Mouse (Mus musculus): Measurements from ENCODE around the gene Gm28048. TPM values are rescaled to one million over a fixed set of nuclear protein-coding genes. Genes with fewer than 3 reads are reported as not detected.

The Gm28048 gene
- polyA plus RNA-seq, 1 experiment from 2014 or later = 14.6 TPM

DNA sequence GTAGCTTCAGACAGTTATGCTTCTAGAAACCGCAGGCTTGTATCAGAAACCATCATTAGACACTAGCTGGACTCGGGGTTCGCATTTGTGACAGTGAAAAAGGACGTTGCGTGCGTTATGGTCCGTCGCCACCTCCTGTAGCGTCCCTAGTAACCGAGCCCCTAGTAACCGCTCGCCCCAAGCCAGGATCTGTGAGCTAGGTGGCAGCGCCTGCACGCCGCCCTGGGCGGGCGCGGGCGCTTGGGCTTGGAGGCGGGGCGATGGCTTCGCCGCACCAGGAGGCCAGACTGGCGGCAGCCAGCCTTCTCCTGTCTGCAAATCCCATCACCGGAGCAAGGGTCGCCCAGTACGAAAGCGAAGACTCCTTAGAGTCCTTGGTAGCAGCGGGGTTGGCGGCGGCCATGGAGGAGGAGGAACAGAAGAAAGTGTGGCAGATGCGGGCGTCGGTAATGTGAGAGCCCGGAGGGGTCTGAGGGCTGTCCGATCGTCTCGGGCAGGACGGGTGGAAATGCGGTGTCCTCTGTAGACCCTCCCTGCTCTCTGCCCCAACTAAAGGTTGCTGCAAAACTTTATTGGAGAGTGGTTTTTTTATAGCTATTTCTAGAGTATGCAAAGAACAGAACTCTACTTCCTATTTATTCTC is 26.4 kb upstream of the Gm28048 start:
- H3K4me1 ChIP-seq = no peaks in the 10 kb centered on the region
- no peaks in the 10 kb centered on the region for H3K9me3 ChIP-seq
- H3K27me3 ChIP-seq = no peaks in the 10 kb centered on the region
- peak overlapping the region; percentile 64 for H3K4me3 ChIP-seq
- peak overlapping the region; percentile 89 for H3K27ac ChIP-seq
- H3K36me3 ChIP-seq = peaks cover 22% of the 10 kb centered on the region
- H3K4me2 ChIP-seq = peak overlapping the region; percentile 89
- peak; percentile 97 for ATAC-seq (ENCODE audit: borderline replicate concordance, extremely low read depth, low FRiP score, low TSS enrichment)
- WGBS = under 1% methylated on average over 40 of the region's 40 CpGs
- peak overlapping the region; percentile 71 for H3K9ac ChIP-seq

DNA sequence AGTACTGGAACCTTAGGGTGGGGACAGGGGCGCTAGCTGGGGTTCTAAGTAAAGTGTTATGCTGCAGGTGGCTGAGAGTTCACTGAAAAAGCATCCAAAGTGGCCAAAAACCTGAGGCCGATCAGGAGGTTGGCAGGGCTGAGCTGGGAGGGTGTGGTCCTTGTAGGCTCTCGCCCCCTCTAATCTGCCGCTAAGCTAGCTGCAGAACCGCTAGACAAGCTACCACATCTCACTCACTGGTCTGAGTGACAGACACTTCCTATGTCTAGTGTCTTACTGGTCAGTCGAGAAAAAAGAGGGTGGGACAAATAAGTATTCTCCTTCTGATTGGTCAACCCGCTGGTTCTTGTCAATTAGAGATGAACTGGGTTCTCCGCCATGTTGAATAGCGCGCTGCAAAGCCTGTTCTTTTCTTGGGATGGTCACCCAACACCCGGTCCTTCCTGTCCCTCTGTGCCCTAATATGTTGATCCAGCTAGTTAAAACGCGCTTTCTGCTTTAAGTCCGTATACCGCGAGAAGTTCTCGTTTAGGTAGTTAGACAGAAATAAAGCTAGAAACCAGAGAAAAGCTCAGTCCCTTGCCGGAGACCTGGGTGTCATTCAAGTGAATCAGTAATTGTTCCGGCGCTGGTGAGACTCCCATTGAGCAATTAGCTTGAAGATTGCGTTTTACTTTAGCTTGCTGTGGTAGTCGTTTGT is 25.7 kb upstream of the Gm28048 start, which contains the start of gene Fam161a:
Fam161a (plus strand) TSS at position 51 of the 700 bp plus-strand sequence.
- peak within 1 kb of the TSS; percentile 89 for H3K27ac ChIP-seq
- H3K4me1 ChIP-seq = no peaks in the 10 kb centered on the region
- H3K9ac ChIP-seq = peak within 1 kb of the TSS; percentile 71
- H3K36me3 ChIP-seq = peaks cover 24% of the 10 kb centered on the region
- H3K9me3 ChIP-seq = no peaks in the 10 kb centered on the region
- ATAC-seq (ENCODE audit: borderline replicate concordance, extremely low read depth, low FRiP score, low TSS enrichment) = peak; percentile 94
- no peaks in the 10 kb centered on the region for H3K27me3 ChIP-seq
- H3K4me3 ChIP-seq = peak within 1 kb of the TSS; percentile 64
- peak within 1 kb of the TSS; percentile 89 for H3K4me2 ChIP-seq
- WGBS = under 1% methylated on average over 22 of the region's 22 CpGs

- ATAC-seq (ENCODE audit: borderline replicate concordance, extremely low read depth, low FRiP score, low TSS enrichment) = 0 out of 2 replicates have a peak, but pooled peaks have one; percentile 8
- H3K4me3 ChIP-seq = peak overlapping the region; percentile 64
- no peak overlapping the region for H3K27ac ChIP-seq
- WGBS = 6% methylated on average over 6 of the region's 6 CpGs
- peak overlapping the region; percentile 89 for H3K4me2 ChIP-seq
- no peaks in the 10 kb centered on the region for H3K9me3 ChIP-seq
- H3K27me3 ChIP-seq = no peaks in the 10 kb centered on the region
- peak overlapping the region; percentile 71; the same call in 1 of the 2 replicates for H3K9ac ChIP-seq
- H3K4me1 ChIP-seq = no peaks in the 10 kb centered on the region
- H3K36me3 ChIP-seq = peaks cover 29% of the 10 kb centered on the region
These were observed 25.2 kb upstream of the Gm28048 start for GRCm38 (mm10) chr11:23007166-23007480.

DNA sequence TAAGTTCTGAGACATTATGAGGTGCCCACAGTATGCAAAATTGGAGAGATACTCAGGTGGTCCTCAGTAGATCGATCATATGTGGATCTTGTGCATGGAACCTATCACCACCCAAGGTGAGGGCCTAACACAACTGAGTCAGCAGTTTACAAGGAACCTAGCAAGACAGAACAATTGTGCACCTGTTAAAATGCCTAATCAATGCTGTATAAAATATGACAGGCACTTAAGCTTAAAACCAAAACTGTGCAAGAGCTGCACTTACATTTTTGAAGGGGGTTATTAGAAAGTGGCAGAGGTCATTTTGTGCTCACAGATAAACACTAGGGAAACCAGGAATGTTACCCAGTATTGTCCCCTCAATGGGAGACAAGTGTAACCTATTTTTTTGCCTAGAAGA is 23.4 kb upstream of the Gm28048 start:
- no peak for ATAC-seq (ENCODE audit: borderline replicate concordance, extremely low read depth, low FRiP score, low TSS enrichment)
- Histone ChIP-seq H3K9me3 (no peaks in the 10 kb centered on the region), H3K4me1 (no peaks in the 10 kb centered on the region), H3K4me3 (no peak overlapping the region), H3K9ac (no peak overlapping the region), H3K27me3 (no peaks in the 10 kb centered on the region), H3K36me3 (peaks cover 44% of the 10 kb centered on the region), H3K27ac (no peak overlapping the region), H3K4me2 (no peak overlapping the region)
- WGBS = 86% methylated on average over 1 of the region's 1 CpGs

DNA sequence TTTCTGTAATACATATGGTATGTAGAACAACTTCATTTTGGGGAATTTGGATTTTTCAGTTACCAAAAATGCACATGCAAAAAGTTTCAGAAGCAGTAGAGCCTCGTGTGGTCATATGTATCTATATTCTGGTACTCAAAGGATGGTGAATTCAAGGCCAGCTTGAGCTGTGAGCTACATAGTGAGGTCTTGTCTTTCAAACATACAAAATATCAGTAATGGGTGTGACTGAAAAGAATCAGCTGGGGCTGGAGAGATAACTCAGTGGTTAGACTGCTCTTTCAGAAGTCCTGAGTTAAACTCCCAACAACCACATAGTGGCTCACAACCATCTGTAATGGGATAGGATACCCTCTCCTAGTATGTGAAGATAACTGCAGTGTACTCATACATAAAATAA is 16.4 kb upstream of the Gm28048 start:
- H3K27me3 ChIP-seq = no peaks in the 10 kb centered on the region
- no peak for ATAC-seq (ENCODE audit: borderline replicate concordance, extremely low read depth, low FRiP score, low TSS enrichment)
- no peak overlapping the region for H3K27ac ChIP-seq
- H3K36me3 ChIP-seq = peaks cover 79% of the 10 kb centered on the region
- WGBS = 70% methylated on average over 1 of the region's 1 CpGs
- no peak overlapping the region for H3K4me3 ChIP-seq
- H3K9me3 ChIP-seq = no peaks in the 10 kb centered on the region
- no peak overlapping the region for H3K4me2 ChIP-seq
- no peaks in the 10 kb centered on the region for H3K4me1 ChIP-seq
- H3K9ac ChIP-seq = no peak overlapping the region

GRCm38 (mm10) chr11:22995461-22995860 is 13.6 kb upstream of the Gm28048 start:
- 92% methylated on average over 4 of the region's 4 CpGs for WGBS
- H3K9ac ChIP-seq = no peak overlapping the region
- no peak overlapping the region for H3K4me2 ChIP-seq
- no peaks in the 10 kb centered on the region for H3K9me3 ChIP-seq
- no peak for ATAC-seq (ENCODE audit: borderline replicate concordance, extremely low read depth, low FRiP score, low TSS enrichment)
- no peak overlapping the region for H3K27ac ChIP-seq
- peaks cover 11% of the 10 kb centered on the region for H3K4me1 ChIP-seq
- no peak overlapping the region for H3K4me3 ChIP-seq
- H3K36me3 ChIP-seq = peaks cover 61% of the 10 kb centered on the region
- no peaks in the 10 kb centered on the region for H3K27me3 ChIP-seq

DNA sequence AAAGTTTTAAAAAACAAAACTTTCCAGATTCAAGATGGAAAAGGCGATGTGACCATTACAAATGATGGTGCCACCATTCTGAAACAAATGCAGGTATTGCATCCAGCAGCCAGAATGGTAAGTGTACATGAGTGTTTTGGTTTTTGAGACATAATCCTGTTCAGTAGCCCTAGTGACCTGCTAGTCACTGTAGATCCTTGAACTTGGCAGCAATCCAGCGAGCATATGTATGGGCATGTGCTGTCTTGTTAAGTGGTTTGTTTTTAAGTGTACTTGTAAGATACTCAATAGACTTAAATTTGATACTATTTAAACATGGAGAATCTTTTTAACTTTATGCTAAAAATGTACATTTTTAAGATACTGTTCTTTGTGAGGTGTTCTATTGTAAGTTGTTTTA is 12.4 kb upstream of the Gm28048 start:
- H3K27ac ChIP-seq = no peak overlapping the region
- peaks cover 11% of the 10 kb centered on the region for H3K4me1 ChIP-seq
- no peak overlapping the region for H3K9ac ChIP-seq
- 78% methylated on average over 2 of the region's 2 CpGs for WGBS
- H3K4me2 ChIP-seq = no peak overlapping the region
- H3K9me3 ChIP-seq = no peaks in the 10 kb centered on the region
- no peak overlapping the region for H3K4me3 ChIP-seq
- H3K27me3 ChIP-seq = no peaks in the 10 kb centered on the region
- peaks cover 49% of the 10 kb centered on the region for H3K36me3 ChIP-seq
- ATAC-seq (ENCODE audit: borderline replicate concordance, extremely low read depth, low FRiP score, low TSS enrichment) = no peak

- 4% methylated on average over 14 of the region's 14 CpGs for WGBS
- ATAC-seq (ENCODE audit: borderline replicate concordance, extremely low read depth, low FRiP score, low TSS enrichment) = no peak
- Histone ChIP-seq H3K9ac (peak overlapping the region; percentile 71), H3K4me2 (peak overlapping the region; percentile 71), H3K27me3 (no peaks in the 10 kb centered on the region), H3K9me3 (no peaks in the 10 kb centered on the region), H3K27ac (no peak overlapping the region), H3K4me1 (peaks cover 15% of the 10 kb centered on the region), H3K4me3 (peak overlapping the region; percentile 67), H3K36me3 (peaks cover 27% of the 10 kb centered on the region)
These were observed 9.4 kb upstream of the Gm28048 start for GRCm38 (mm10) chr11:22991218-22991835.

DNA sequence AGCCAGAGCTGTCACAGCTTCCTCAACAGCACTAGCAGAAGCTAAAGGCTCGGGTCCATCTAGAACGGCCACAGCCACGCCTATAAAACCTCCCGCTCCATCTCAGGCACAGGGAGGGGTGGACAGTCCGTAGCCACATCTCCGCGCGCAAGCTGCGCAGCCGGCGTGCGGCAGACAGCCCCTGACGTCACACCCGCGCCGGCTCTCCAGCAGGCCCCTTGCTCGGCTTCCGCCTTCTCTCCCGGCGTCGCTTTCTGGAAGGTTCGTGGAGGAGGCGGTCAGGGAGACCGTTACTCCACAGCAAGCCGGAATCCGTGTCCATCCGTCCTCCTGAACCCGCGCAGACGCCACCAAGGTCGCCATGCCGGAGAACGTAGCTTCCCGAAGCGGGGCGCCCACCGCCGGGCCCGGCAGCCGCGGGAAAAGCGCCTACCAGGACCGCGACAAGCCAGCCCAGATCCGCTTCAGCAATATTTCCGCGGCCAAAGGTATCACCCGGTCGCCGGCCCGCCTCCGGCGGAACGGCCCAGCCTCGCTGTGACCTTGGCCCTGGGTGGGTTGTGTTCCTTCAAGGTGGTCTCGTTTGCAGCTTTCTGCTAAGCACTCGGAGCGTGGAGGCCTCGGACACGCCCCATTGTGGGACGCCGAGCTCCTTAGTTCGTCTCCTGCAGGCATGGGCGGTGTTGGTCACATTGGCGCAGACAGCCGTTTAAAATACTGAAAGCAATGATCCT is 8.7 kb upstream of the Gm28048 start, which contains the start of gene Cct4:
Cct4 (plus strand) TSS at position 127 of the 734 bp plus-strand sequence.
- Histone ChIP-seq H3K36me3 (peaks cover 22% of the 10 kb centered on the region), H3K4me2 (peak within 1 kb of the TSS; percentile 71), H3K27me3 (no peaks in the 10 kb centered on the region), H3K4me3 (peak within 1 kb of the TSS; percentile 67), H3K9ac (peak within 1 kb of the TSS; percentile 71), H3K9me3 (no peaks in the 10 kb centered on the region), H3K27ac (peak within 1 kb of the TSS; percentile 84), H3K4me1 (peaks cover 15% of the 10 kb centered on the region)
- ATAC-seq (ENCODE audit: borderline replicate concordance, extremely low read depth, low FRiP score, low TSS enrichment) = peak; percentile 99
- WGBS = under 1% methylated on average over 66 of the region's 66 CpGs

DNA sequence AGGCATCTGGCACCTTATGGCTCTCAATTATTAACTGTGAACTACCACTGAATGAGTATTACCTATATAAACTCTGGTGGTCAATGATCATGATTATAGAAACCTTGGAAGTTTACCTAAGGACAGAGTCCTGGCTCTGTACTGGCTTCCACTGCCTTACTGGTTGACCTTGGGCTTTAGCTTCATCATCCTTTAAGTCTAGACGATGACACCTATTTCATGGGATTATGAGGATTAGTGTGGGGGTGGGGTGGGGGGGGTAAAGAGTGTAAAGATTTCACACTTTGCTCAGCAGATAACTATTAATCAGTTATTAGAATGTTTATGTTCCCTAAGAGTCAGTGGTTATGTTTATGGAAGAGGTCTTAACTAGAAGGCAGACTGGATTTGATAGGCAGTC is 7.9 kb upstream of the Gm28048 start:
- no peak for ATAC-seq (ENCODE audit: borderline replicate concordance, extremely low read depth, low FRiP score, low TSS enrichment)
- H3K9me3 ChIP-seq = no peaks in the 10 kb centered on the region
- WGBS = 28% methylated on average over 1 of the region's 1 CpGs
- H3K27ac ChIP-seq = peak overlapping the region; percentile 84
- peak overlapping the region; percentile 57 for H3K4me2 ChIP-seq
- H3K9ac ChIP-seq = peak overlapping the region; percentile 71; the same call in 1 of the 2 replicates
- no peaks in the 10 kb centered on the region for H3K27me3 ChIP-seq
- peak overlapping the region; percentile 67 for H3K4me3 ChIP-seq
- peaks cover 15% of the 10 kb centered on the region for H3K36me3 ChIP-seq
- H3K4me1 ChIP-seq = peaks cover 15% of the 10 kb centered on the region

DNA sequence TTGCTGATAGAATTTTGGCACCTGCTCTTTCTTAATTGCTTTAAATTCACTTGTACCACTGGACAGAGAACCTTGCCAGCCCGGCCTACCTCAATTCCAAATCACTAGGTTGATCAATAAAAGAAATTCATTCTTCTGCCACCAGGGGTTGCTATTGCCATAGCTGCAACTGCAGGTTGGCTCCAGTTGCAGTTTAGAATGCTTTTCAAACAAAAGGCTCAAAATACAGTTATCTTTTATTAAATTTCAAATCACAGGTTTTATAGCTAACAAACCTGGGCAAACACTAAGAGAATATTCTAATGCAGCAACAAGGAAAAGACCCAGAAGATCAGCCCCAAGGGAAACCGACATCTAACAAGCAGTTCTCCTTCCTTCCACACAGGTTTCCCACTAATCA is 5.5 kb upstream of the Gm28048 start:
- ATAC-seq (ENCODE audit: borderline replicate concordance, extremely low read depth, low FRiP score, low TSS enrichment) = no peak
- no peaks in the 10 kb centered on the region for H3K9me3 ChIP-seq
- H3K9ac ChIP-seq = no peak overlapping the region
- H3K27ac ChIP-seq = no peak overlapping the region
- 31% methylated on average over 2 of the region's 2 CpGs for WGBS
- H3K36me3 ChIP-seq = no peaks in the 10 kb centered on the region
- H3K27me3 ChIP-seq = no peaks in the 10 kb centered on the region
- H3K4me2 ChIP-seq = no peak overlapping the region
- no peak overlapping the region for H3K4me3 ChIP-seq
- H3K4me1 ChIP-seq = peaks cover 17% of the 10 kb centered on the region
